Mouse (Mus musculus) neural tube, embryonic 15.5 days (tissue): Measurements from ENCODE around the gene Rab3gap1. TPM values are rescaled to one million over a fixed set of nuclear protein-coding genes. Genes with fewer than 3 reads are reported as not detected.

Source experiments
- ATAC-seq: fragments of 200-750 bp; cut with Nextera tagmentation; 2 replicates; pipeline ENCODE4 v1.8.0; 2017; ENCODE audit warnings: mild to moderate bottlenecking, moderate TSS enrichment, moderate library complexity; ENCODE audit not compliant: low FRiP score
- H3K27ac ChIP-seq: fragments of 300-500 bp; sonication (generic); replicated peaks from 2 replicates; pipeline ENCODE4 v1.5.1; 2015; ENCODE audit warnings: mild to moderate bottlenecking, inconsistent platforms
- H3K27me3 ChIP-seq: fragments of 300-500 bp; sonication (generic); replicated peaks from 2 replicates; pipeline ENCODE4 v1.6.1; 2015; ENCODE audit warnings: inconsistent platforms
- H3K36me3 ChIP-seq: fragments of 300-500 bp; sonication (generic); 2 replicates; pipeline ENCODE4 v1.6.1; 2015; ENCODE audit warnings: inconsistent platforms
- H3K4me1 ChIP-seq: fragments of 300-500 bp; sonication (generic); 2 replicates; pipeline ENCODE4 v1.6.1; 2015; ENCODE audit warnings: inconsistent platforms
- H3K4me2 ChIP-seq: fragments of 300-500 bp; sonication (generic); 2 replicates; pipeline ENCODE4 v1.6.1; 2015; ENCODE audit warnings: inconsistent platforms, mild to moderate bottlenecking, moderate library complexity
- H3K4me3 ChIP-seq: fragments of 300-500 bp; sonication (generic); replicated peaks from 2 replicates; pipeline ENCODE4 v1.5.1; 2015; ENCODE audit warnings: mild to moderate bottlenecking, inconsistent platforms
- H3K9ac ChIP-seq: fragments of 300-500 bp; sonication (generic); replicated peaks from 2 replicates; pipeline ENCODE4 v1.6.1; 2015; ENCODE audit warnings: mild to moderate bottlenecking, inconsistent platforms
- H3K9me3 ChIP-seq: fragments of 300-500 bp; sonication (generic); replicated peaks from 2 replicates; pipeline ENCODE4 v1.6.1; 2016; ENCODE audit warnings: inconsistent platforms
- WGBS: fragments of 180-500 bp; shearing (Covaris S2); methylation state at CpG from one replicate; pipeline ENCODE4 v1.1.7; 2015; ENCODE audit warnings: mixed read lengths; 5-methylcytosine and 5-hydroxymethylcytosine counted together
- polyA plus RNA-seq: library from polyadenylated mRNA; unstranded; fragments of >200 nt; fragmentation: Nextera tagmentation; extraction: Ambion mirVana; gene quantifications from 2 replicates; pipeline ENCODE4 v1.2.1, GENCODE M21; 2015

The Rab3gap1 gene
- polyA plus RNA-seq, 1 experiment from 2014 or later: 21.5 TPM

DNA sequence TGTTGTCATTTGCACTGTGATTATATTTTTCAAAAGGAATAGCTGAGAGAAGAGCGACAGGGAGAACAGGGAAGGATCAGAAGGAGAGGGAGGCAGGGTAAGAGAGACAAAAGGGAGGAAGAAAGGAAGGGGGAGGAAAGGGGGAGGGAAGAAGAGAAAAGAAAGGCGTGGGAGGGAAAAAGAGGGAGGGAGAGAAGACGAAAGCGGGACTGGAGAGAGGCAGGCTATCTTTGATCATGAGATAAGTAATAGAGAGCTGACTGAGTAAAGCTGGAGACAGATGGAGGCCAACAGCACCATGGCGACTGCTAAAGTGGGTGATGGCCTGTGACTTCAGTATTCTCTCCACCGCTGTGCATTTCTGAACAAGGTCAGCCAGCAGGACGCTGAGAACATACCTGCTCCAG lies 90.7 kb downstream of the Rab3gap1 start:
- Histone ChIP-seq H3K9ac (no peak overlapping the region), H3K4me1 (peaks cover 12% of the 10 kb centered on the region), H3K36me3 (no peaks in the 10 kb centered on the region), H3K27ac (peak overlapping the region; percentile 28; the same call in 1 of the 2 replicates), H3K4me2 (no peak overlapping the region), H3K27me3 (no peaks in the 10 kb centered on the region), H3K9me3 (no peaks in the 10 kb centered on the region), H3K4me3 (no peak overlapping the region)
- 41% methylated on average over 7 of the region's 7 CpGs for WGBS
- no peak for ATAC-seq

DNA sequence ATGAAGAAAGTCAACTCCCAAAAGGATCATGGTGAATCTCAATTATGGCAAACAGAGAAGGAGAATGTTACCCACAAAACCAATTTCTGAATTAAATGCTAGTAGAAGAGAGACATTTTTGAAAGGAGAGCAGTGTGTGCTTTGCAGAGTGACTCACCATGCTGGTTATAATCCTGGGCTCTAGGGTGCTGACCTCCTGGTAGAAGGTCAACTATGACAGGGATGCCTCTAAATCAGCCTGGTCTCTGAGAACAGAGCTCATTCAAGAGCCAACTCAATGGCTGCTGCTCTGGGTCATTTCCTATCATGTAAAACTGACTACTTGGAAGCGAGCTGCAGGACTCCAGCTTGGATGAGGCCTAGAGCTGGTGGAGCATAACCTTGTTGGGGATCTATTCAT lies 92.6 kb downstream of the Rab3gap1 start:
- H3K4me2 ChIP-seq: no peak overlapping the region
- no peak overlapping the region for H3K4me3 ChIP-seq
- H3K27ac ChIP-seq: no peak overlapping the region
- H3K9me3 ChIP-seq: no peaks in the 10 kb centered on the region
- H3K4me1 ChIP-seq: peaks cover 12% of the 10 kb centered on the region
- ATAC-seq: no peak
- H3K36me3 ChIP-seq: no peaks in the 10 kb centered on the region
- 87% methylated on average over 1 of the region's 1 CpGs for WGBS
- H3K9ac ChIP-seq: no peak overlapping the region
- no peaks in the 10 kb centered on the region for H3K27me3 ChIP-seq

DNA sequence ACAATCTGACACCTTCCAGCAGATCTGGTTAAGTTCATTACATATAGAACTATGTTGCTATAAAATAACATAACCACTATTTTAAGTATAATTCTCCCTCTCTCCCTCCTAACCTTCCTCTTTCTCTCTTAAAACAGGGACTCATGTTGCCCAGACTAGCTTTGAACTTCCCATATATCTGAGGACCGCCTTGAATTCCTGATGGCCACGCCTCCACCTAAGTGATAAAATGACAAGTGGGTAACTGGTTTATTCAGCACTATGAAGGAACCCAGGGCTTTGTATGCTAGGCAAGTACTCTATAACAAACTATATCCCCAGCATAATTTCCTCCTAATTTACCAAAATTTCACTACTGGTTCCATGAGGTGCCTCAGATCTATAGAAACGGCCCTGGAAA lies 94.8 kb downstream of the Rab3gap1 start:
- Histone ChIP-seq H3K4me2 (no peak overlapping the region), H3K36me3 (no peaks in the 10 kb centered on the region), H3K4me1 (peaks cover 12% of the 10 kb centered on the region), H3K4me3 (no peak overlapping the region), H3K27me3 (no peaks in the 10 kb centered on the region), H3K27ac (no peak overlapping the region), H3K9me3 (no peaks in the 10 kb centered on the region), H3K9ac (no peak overlapping the region)
- ATAC-seq: no peak
- WGBS: 89% methylated on average over 3 of the region's 3 CpGs

DNA sequence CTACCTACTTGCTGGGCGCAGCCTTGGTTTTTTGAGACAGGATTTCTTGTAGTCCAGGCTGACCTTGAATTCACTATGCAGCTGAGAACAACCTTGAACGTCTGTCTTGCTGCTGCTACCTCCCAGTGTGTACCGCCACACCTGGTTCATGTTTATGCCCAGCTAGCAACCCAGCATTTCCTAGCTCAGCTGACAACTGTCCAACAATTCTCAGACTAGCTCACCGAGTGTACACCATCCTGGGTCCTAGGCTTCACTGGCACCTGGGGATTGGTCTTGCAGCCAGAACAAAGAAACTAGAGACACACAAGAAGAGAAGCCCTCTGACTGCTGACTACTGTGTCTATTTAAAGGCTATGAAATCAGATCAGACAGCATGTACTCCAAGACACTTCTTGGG lies 102.3 kb downstream of the Rab3gap1 start:
- Histone ChIP-seq H3K9ac (no peak overlapping the region), H3K4me2 (no peak overlapping the region), H3K4me3 (no peak overlapping the region), H3K9me3 (no peaks in the 10 kb centered on the region), H3K27ac (no peak overlapping the region), H3K36me3 (no peaks in the 10 kb centered on the region), H3K4me1 (no peaks in the 10 kb centered on the region), H3K27me3 (no peaks in the 10 kb centered on the region)
- 88% methylated on average over 4 of the region's 4 CpGs for WGBS
- no peak for ATAC-seq

DNA sequence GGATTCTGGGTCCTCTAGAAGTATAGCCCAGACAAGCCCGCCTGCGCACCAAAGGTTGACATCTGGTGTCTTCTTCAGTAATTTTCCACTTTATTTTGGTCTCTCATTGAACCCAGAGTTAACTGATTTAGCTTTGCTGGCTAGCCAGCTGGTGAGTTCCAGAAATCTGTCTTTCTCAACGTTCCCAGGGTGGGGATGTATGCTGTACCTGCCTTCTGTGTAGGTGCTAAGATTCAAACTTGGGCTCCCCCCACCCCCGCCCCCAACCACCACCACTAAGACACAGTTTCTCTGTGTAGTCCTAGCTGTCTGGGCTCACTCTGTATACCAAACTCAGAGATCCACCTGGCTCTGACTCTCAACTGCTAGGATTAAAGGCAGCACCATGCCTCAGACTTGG lies 105.5 kb downstream of the Rab3gap1 start:
- no peaks in the 10 kb centered on the region for H3K9me3 ChIP-seq
- no peak for ATAC-seq
- H3K9ac ChIP-seq: no peak overlapping the region
- H3K4me3 ChIP-seq: no peak overlapping the region
- no peaks in the 10 kb centered on the region for H3K36me3 ChIP-seq
- WGBS: 95% methylated on average over 4 of the region's 4 CpGs
- no peak overlapping the region for H3K27ac ChIP-seq
- H3K4me1 ChIP-seq: no peaks in the 10 kb centered on the region
- H3K4me2 ChIP-seq: no peak overlapping the region
- H3K27me3 ChIP-seq: no peaks in the 10 kb centered on the region

DNA sequence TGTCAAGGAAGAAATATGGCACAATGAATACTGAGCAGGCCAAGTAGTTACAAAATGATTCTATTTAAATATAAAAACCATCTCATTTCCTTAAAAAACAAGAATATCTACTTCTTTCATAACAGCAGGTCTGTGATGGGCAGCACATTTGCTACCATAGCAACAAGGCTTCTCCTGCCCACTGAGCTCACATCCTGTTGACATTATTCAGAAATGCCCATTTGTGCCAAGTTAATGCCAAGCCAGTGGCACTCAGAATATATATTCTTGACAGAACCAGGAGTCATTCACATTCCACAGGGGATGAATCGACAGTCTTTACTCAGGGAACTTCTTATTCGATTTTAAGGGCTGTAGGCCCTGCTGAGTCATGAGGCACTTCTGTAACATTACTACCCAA lies 107.1 kb downstream of the Rab3gap1 start:
- Histone ChIP-seq H3K4me3 (no peak overlapping the region), H3K36me3 (no peaks in the 10 kb centered on the region), H3K27ac (no peak overlapping the region), H3K4me1 (no peaks in the 10 kb centered on the region), H3K27me3 (no peaks in the 10 kb centered on the region), H3K4me2 (no peak overlapping the region), H3K9ac (no peak overlapping the region), H3K9me3 (no peaks in the 10 kb centered on the region)
- ATAC-seq: no peak
- WGBS: 73% methylated on average over 2 of the region's 2 CpGs

DNA sequence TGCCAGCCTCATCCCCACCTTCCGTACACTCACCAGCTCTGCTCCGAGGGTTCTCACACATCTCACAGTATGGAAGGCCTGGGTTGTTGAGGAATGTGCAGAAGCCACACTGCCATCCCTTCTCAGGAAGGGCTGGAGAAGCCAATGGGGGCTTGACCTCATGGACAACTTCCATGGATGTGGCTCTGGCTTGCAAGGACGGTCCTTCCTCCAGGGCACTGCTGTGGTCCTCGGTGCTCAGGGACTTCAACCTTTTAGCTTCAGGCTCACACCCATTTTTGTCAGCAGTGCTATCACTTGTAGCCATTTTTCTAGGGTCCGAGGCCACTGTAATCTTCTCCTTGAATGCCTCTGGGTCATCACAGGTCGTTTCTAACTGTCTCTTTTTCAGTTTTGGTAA lies 107.5 kb downstream of the Rab3gap1 start:
- no peaks in the 10 kb centered on the region for H3K27me3 ChIP-seq
- H3K27ac ChIP-seq: no peak overlapping the region
- H3K4me3 ChIP-seq: no peak overlapping the region
- WGBS: 87% methylated on average over 6 of the region's 6 CpGs
- no peak for ATAC-seq
- no peaks in the 10 kb centered on the region for H3K4me1 ChIP-seq
- H3K9ac ChIP-seq: no peak overlapping the region
- H3K4me2 ChIP-seq: no peak overlapping the region
- H3K9me3 ChIP-seq: no peaks in the 10 kb centered on the region
- no peaks in the 10 kb centered on the region for H3K36me3 ChIP-seq

DNA sequence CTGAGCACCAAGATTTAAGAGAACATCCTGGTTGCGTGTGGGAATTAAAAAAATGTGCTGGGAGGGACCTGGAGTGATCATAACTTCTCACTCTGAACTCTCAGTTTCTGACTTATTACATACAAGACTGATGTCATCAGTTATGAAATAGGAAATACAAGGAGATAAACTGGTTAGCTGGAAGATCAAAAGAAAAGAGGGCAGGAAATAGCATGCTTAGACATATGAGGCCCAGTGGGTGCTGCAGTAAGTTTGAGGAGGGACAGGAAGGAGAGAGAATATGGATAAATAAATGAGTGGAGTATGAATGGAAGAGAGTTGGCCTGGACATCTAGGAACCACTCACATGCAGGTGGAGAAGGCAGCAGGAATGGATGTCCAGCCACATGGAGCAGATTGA lies 109.6 kb downstream of the Rab3gap1 start:
- ATAC-seq: no peak
- no peak overlapping the region for H3K4me2 ChIP-seq
- H3K27me3 ChIP-seq: no peaks in the 10 kb centered on the region
- H3K4me3 ChIP-seq: no peak overlapping the region
- H3K9ac ChIP-seq: no peak overlapping the region
- no peak overlapping the region for H3K27ac ChIP-seq
- no peaks in the 10 kb centered on the region for H3K36me3 ChIP-seq
- 89% methylated on average over 1 of the region's 1 CpGs for WGBS
- no peaks in the 10 kb centered on the region for H3K9me3 ChIP-seq
- no peaks in the 10 kb centered on the region for H3K4me1 ChIP-seq

DNA sequence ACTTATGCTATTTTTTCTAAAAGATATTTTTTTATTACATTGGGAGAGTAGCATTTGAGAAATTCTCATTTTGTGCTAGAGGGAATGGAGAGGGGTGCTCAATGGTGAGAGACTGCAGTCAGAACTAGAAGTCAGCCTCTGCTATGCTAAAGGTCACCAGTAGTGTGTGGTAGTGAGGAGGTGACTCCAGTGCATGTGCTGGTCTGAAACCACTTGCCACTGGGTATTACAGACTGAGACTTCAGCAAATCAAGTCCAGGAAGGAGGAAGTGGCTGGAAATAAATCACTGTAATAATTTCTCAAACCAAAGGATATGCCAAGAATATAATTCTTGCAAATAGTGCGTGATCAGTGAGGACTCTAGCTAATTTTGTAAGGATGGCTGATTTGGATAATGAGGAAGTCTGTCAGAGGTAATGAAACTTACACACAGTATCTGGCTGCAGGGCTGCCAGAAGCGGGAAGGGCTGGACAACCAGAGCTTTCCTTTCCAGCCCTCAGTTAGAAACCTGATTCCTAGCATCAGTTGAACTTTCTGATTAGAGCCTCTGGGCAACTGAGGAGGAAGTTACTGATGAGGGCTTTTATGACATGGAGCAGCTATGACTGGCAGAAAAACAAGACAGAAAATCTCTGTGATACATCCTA lies 112.5 kb downstream of the Rab3gap1 start:
- no peak for ATAC-seq
- WGBS: 66% methylated on average over 2 of the region's 2 CpGs
- Histone ChIP-seq H3K27ac (no peak overlapping the region), H3K9ac (no peak overlapping the region), H3K36me3 (no peaks in the 10 kb centered on the region), H3K4me2 (no peak overlapping the region), H3K27me3 (no peaks in the 10 kb centered on the region), H3K9me3 (no peaks in the 10 kb centered on the region), H3K4me3 (no peak overlapping the region), H3K4me1 (no peaks in the 10 kb centered on the region)

DNA sequence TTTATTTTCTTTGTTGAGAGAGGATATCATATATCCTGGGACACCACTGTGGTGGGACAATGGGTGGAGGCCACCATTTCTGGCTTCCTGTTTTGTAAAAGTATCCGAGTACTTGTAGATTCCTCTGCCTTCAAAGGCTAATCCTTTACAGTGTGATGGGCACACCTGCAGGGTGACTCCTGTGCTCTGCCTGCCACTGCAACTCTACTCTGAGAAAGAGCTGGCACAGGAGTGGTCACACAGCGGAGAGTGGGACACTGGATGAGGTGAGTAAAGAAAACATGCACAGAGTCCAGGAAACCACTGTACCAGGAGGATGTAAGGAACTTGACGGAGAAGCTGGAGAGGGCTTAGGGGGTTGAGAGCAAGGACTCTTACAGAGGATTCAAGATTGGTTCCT lies 113.7 kb downstream of the Rab3gap1 start:
- ATAC-seq: no peak
- no peak overlapping the region for H3K4me2 ChIP-seq
- H3K36me3 ChIP-seq: no peaks in the 10 kb centered on the region
- H3K27ac ChIP-seq: no peak overlapping the region
- H3K4me1 ChIP-seq: no peaks in the 10 kb centered on the region
- H3K4me3 ChIP-seq: no peak overlapping the region
- H3K9ac ChIP-seq: no peak overlapping the region
- no peaks in the 10 kb centered on the region for H3K27me3 ChIP-seq
- H3K9me3 ChIP-seq: no peaks in the 10 kb centered on the region
- WGBS: 87% methylated on average over 3 of the region's 3 CpGs

DNA sequence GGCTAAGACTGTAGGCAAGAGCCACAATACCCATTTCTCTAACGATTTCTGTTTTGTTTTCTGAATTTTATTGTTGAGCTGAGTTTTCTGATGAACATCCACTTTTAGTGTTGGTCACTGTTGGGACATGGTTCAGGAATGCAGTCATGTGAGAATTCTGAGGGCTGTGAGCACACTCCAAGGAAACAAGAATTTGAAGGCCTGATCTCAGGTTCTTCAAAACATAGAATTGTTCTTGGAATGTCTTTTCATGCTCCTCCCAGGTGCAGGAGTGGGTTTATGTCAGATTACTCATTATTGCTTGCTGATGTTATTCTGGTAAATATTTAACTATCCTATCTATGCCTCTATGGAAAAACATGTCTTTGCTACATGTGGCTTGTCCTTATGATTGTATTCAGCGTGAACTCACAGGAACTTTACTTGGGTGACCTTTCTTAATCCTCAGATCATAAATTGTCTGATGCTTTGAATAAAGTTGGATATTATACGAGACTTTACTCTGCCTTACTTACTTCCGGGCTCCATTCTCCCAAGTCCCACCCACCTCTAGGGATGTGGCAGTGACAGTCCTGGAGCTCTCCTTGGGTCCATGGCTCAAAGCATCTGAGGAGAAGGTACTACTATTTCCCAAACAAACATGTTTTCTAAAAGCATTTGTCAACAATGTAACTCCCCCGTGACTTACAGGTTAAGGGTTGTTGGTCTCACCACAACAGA lies 114.9 kb downstream of the Rab3gap1 start:
- H3K27ac ChIP-seq: no peak overlapping the region
- H3K9ac ChIP-seq: no peak overlapping the region
- no peaks in the 10 kb centered on the region for H3K27me3 ChIP-seq
- no peaks in the 10 kb centered on the region for H3K4me1 ChIP-seq
- no peak overlapping the region for H3K4me3 ChIP-seq
- H3K9me3 ChIP-seq: no peaks in the 10 kb centered on the region
- H3K4me2 ChIP-seq: no peak overlapping the region
- no peak for ATAC-seq
- 91% methylated on average over 5 of the region's 5 CpGs for WGBS
- no peaks in the 10 kb centered on the region for H3K36me3 ChIP-seq

DNA sequence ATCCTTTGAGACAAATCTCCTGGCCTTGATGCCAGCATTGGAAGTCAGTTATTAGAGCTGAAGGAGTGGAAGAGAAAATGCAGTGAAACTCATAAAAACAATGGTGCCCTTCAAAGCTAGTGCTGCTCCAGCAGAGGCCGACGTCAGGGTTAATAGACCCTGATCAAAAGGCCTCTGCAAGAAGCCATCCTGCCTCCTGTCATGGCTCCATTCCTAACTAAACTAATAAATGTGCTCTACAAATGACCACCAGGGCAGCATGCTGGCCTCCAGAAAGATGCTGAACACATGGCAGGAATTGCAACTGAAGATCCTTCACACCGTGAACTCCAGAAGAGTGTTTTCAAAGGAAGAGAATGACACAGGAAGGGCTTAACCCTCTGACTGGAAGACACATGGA lies 116.8 kb downstream of the Rab3gap1 start:
- WGBS: 16% methylated on average over 3 of the region's 3 CpGs
- Histone ChIP-seq H3K36me3 (no peaks in the 10 kb centered on the region), H3K27ac (no peak overlapping the region), H3K4me1 (peaks cover 4% of the 10 kb centered on the region), H3K4me2 (no peak overlapping the region), H3K27me3 (no peaks in the 10 kb centered on the region), H3K9me3 (no peaks in the 10 kb centered on the region), H3K9ac (no peak overlapping the region), H3K4me3 (no peak overlapping the region)
- ATAC-seq: no peak
